Mouse (Mus musculus): ENCODE data around the gene Ankrd36. TPM values are rescaled to one million over a fixed set of nuclear protein-coding genes. Genes with fewer than 3 reads are reported as not detected.
"Not testable (repeated sequence)": the region's sequence is repeated elsewhere in the genome, so short reads cannot be mapped to it uniquely, and the experiment has no call there.

Gene Ankrd36
- total RNA-seq (2022), result not detected

GRCm38 (mm10) chr11:5569474-5569873, at the start of gene Ankrd36:
Ankrd36 (plus strand) TSS chr11:5569684.
- DNase-seq, result no peak

- peak; percentile 98 for DNase-seq
Observed at GRCm38 (mm10) chr11:5520412-5521265, 48.8 kb upstream of the Ankrd36 start, which contains the start of gene Xbp1. Xbp1 (plus strand) TSS chr11:5520659.

- DNase-seq, result no peak
Observed at GRCm38 (mm10) chr11:5521266-5521515, 48.3 kb upstream of the Ankrd36 start.

GRCm38 (mm10) chr11:5521516-5522291, 47.8 kb upstream of the Ankrd36 start:
- DNase-seq, result peak; percentile 81

GRCm38 (mm10) chr11:5522798-5523415, 46.6 kb upstream of the Ankrd36 start:
- DNase-seq, result no peak

- no peak for DNase-seq
Observed at GRCm38 (mm10) chr11:5525418-5525817, 44.1 kb upstream of the Ankrd36 start.

- no peak for DNase-seq
Observed at GRCm38 (mm10) chr11:5526573-5527439, 42.7 kb upstream of the Ankrd36 start.

GRCm38 (mm10) chr11:5527865-5528523, 41.5 kb upstream of the Ankrd36 start:
- DNase-seq, result no peak

- no peak for DNase-seq
Observed at GRCm38 (mm10) chr11:5528841-5529240, 40.6 kb upstream of the Ankrd36 start.

GRCm38 (mm10) chr11:5530172-5530571, 39.3 kb upstream of the Ankrd36 start:
- DNase-seq, result no peak

- no peak for DNase-seq
Observed at GRCm38 (mm10) chr11:5530717-5531116, 38.8 kb upstream of the Ankrd36 start.

GRCm38 (mm10) chr11:5533108-5533507, 36.4 kb upstream of the Ankrd36 start:
- no peak for DNase-seq

- DNase-seq, result not testable (repeated sequence)
Observed at GRCm38 (mm10) chr11:5537454-5537853, 32.0 kb upstream of the Ankrd36 start.

GRCm38 (mm10) chr11:5540331-5540730, 29.2 kb upstream of the Ankrd36 start:
- DNase-seq, result no peak

- DNase-seq, result no peak
Observed at GRCm38 (mm10) chr11:5541230-5541798, 28.2 kb upstream of the Ankrd36 start.

- DNase-seq, result peak; percentile 93
Observed at GRCm38 (mm10) chr11:5541799-5542481, 27.5 kb upstream of the Ankrd36 start, which contains the start of gene Ccdc117. Ccdc117 (minus strand) TSS chr11:5542187.

- DNase-seq, result no peak
Observed at GRCm38 (mm10) chr11:5542482-5543185, 26.9 kb upstream of the Ankrd36 start.

GRCm38 (mm10) chr11:5543281-5543680, 26.2 kb upstream of the Ankrd36 start:
- no peak for DNase-seq

GRCm38 (mm10) chr11:5544709-5545108, 24.8 kb upstream of the Ankrd36 start:
- DNase-seq, result not testable (repeated sequence)

- no peak for DNase-seq
Observed at GRCm38 (mm10) chr11:5545457-5545856, 24.0 kb upstream of the Ankrd36 start.
